Mouse (Mus musculus): ENCODE measurements around the gene Etfa.

Etfa gene

GRCm38 (mm10) chr9:55423451-55424424 lies 88.3 kb downstream of the Etfa start:
- WGBS: 77% methylated on average over 14 of the region's 14 CpGs

- 97% methylated on average over 3 of the region's 3 CpGs for WGBS
Measured at GRCm38 (mm10) chr9:55421786-55422185, 90.3 kb downstream of the Etfa start.

- 76% methylated on average over 6 of the region's 6 CpGs for WGBS
Measured at GRCm38 (mm10) chr9:55411154-55411553, 100.9 kb downstream of the Etfa start.

GRCm38 (mm10) chr9:55410430-55410829 lies 101.6 kb downstream of the Etfa start:
- WGBS: 61% methylated on average over 6 of the region's 6 CpGs

- 47% methylated on average over 3 of the region's 3 CpGs for WGBS
Measured at GRCm38 (mm10) chr9:55409833-55410232, 102.2 kb downstream of the Etfa start.

GRCm38 (mm10) chr9:55408851-55409250 lies 103.2 kb downstream of the Etfa start:
- WGBS: 50% methylated on average over 4 of the region's 4 CpGs

- 84% methylated on average over 2 of the region's 2 CpGs for WGBS
Measured at GRCm38 (mm10) chr9:55406773-55407172, 105.3 kb downstream of the Etfa start.

GRCm38 (mm10) chr9:55404976-55405702 lies 106.9 kb downstream of the Etfa start:
- WGBS: 76% methylated on average over 6 of the region's 6 CpGs

Measured in cerebral cortex, adult 2 months (tissue).